Mouse (Mus musculus) ES-E14 (cell line): Measurements from ENCODE around the gene Ofd1. TPM values are rescaled to one million over a fixed set of nuclear protein-coding genes. Genes with fewer than 3 reads are reported as not detected.

ENCODE experiments used
- DNase-seq: peaks from one replicate; pipeline ENCODE4 v3.0.0-alpha.2; 2013; ENCODE audit warnings: low read depth, low spot score
- H3K27ac ChIP-seq: 2 replicates; pipeline ENCODE4 v1.5.1; 2012; ENCODE audit warnings: low read depth, mild to moderate bottlenecking, low read length, moderate library complexity, mixed read lengths; ENCODE audit not compliant: poor library complexity, insufficient read depth, severe bottlenecking
- H3K36me3 ChIP-seq: 2 replicates; pipeline ENCODE4 v1.6.1; 2012; ENCODE audit warnings: mild to moderate bottlenecking, low read length, moderate library complexity, mixed read lengths; ENCODE audit not compliant: control insufficient read depth, poor library complexity, insufficient read depth, severe bottlenecking
- H3K4me1 ChIP-seq, 2 experiments: fragments of 150-350 bp in 1 of 2; sonication (generic) in 1 of 2; 2 replicates each; pipeline ENCODE4 v1.6.1; 2012; ENCODE audit warnings: low read length in 2 of 2, mild to moderate bottlenecking in 1 of 2, mixed read lengths in 1 of 2; ENCODE audit not compliant: control insufficient read depth in 2 of 2, insufficient read depth in 2 of 2, poor library complexity in 1 of 2
- H3K4me3 ChIP-seq, 2 experiments: fragments of 150-350 bp in 1 of 2; sonication (generic) in 1 of 2; 2 replicates each; pipeline ENCODE4 v1.5.1; 2012; ENCODE audit warnings: low read length in 2 of 2, low read depth in 1 of 2, mild to moderate bottlenecking in 1 of 2, mixed read lengths in 1 of 2; ENCODE audit not compliant: insufficient read depth in 1 of 2, poor library complexity in 1 of 2, severe bottlenecking in 1 of 2
- H3K9ac ChIP-seq: 2 replicates; pipeline ENCODE4 v1.6.1; 2012; ENCODE audit warnings: low read depth, mild to moderate bottlenecking, low read length, mixed read lengths; ENCODE audit not compliant: poor library complexity, insufficient read depth, severe bottlenecking
- H3K9me3 ChIP-seq: fragments of 150-350 bp; sonication (generic); 2 replicates; pipeline ENCODE4 v1.6.1; 2012; ENCODE audit warnings: low read depth, mild to moderate bottlenecking, low read length; ENCODE audit not compliant: control insufficient read depth, insufficient read depth
- CHD2 ChIP-seq: IDR thresholded peaks from 2 replicates; pipeline ENCODE4 v1.6.1; 2014; ENCODE audit warnings: mild to moderate bottlenecking, low read depth, low read length, inconsistent platforms
- HCFC1 ChIP-seq: IDR thresholded peaks from 2 replicates; pipeline ENCODE4 v1.6.1; 2012; ENCODE audit warnings: low read length, inconsistent platforms, borderline replicate concordance; ENCODE audit not compliant: insufficient read depth
- MAFK ChIP-seq: IDR thresholded peaks from 2 replicates; pipeline ENCODE4 v1.6.1; 2014; ENCODE audit warnings: mild to moderate bottlenecking, low read depth, low read length, inconsistent platforms; ENCODE audit not compliant: insufficient read depth
- ZC3H11A ChIP-seq: IDR thresholded peaks from 2 replicates; pipeline ENCODE4 v1.6.1; 2012; ENCODE audit warnings: low read depth, mild to moderate bottlenecking, inconsistent platforms, low read length, borderline replicate concordance
- ZNF384 ChIP-seq: IDR thresholded peaks from 2 replicates; pipeline ENCODE4 v1.6.1; 2012; ENCODE audit warnings: low read depth, low read length, inconsistent platforms
- in situ Hi-C, 2 experiments: fragments of 600-800 bp; cut with MboI; formaldehyde crosslinking; loops; one replicate each; pipeline ENCODE4 v1.15.1; 2025; ENCODE audit warnings: low sequenced_read_pairs in 2 of 2, inconsistent platforms in 1 of 2; ENCODE audit not compliant: unreplicated experiment in 2 of 2
- total RNA-seq: library from RNA; depleted of rRNA; stranded (reverse); fragments of 300-350 nt; gene quantifications from 2 replicates; pipeline ENCODE4 v1.2.3, GENCODE M21; 2012; rRNA removed

Gene Ofd1
- total RNA-seq, 1 experiment, result 10.7 TPM

DNA sequence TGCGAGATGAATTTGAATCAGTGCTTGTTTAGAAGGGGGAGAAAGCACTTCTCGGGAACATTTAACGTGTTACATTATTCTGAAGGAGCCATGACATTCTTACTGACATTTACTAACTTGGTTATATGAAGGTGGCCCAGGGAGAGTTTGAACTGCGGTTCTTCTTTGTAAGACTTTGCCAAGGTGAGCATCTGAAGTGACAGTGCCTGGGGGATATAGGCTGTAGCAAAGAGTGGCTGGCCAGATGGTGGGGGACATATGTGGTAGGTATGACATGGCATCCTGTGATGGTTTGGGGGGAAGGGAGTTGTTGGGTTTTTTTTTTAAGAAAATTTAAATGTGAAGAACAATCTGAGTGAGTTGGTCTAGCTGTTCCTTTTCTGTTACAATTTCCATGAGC is 91.9 kb downstream of the Ofd1 start:
- Histone ChIP-seq H3K4me1 (no peaks in the 10 kb centered on the region), H3K4me3 (no peak overlapping the region), H3K36me3 (no peaks in the 10 kb centered on the region), H3K9me3 (no peaks in the 10 kb centered on the region), H3K27ac (no peak overlapping the region), H3K9ac (no peak overlapping the region)
- no peak for DNase-seq
- TF ChIP-seq MAFK, result no peak
- in situ Hi-C loops, result no loop called here

DNA sequence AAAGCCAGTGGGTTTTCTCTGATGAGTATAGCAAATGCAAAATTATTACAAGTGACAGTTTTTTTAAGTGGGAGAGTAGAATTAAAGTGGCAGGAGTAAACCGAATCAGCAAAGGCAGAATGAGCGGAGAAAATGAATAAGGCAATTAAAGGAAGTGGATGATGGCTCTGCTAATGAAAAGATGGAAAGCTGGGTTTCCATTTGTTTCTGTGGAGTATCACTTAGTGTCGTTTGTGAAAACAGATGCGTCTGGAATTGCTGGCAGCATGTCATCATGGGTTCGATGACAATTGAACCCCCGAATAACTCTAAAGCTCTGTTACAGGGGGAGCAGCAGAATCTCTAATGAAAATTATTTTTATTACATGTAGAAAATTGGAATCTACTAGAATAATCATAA is 92.4 kb downstream of the Ofd1 start:
- no peak for DNase-seq
- Histone ChIP-seq H3K27ac (no peak overlapping the region), H3K4me3 (no peak overlapping the region), H3K4me1 (no peaks in the 10 kb centered on the region), H3K9ac (no peak overlapping the region), H3K36me3 (no peaks in the 10 kb centered on the region), H3K9me3 (no peaks in the 10 kb centered on the region)
- TF ChIP-seq ZC3H11A (no peak), HCFC1 (no peak), MAFK (no peak), ZNF384 (no peak), CHD2 (no peak)
- in situ Hi-C loops, result no loop called here

DNA sequence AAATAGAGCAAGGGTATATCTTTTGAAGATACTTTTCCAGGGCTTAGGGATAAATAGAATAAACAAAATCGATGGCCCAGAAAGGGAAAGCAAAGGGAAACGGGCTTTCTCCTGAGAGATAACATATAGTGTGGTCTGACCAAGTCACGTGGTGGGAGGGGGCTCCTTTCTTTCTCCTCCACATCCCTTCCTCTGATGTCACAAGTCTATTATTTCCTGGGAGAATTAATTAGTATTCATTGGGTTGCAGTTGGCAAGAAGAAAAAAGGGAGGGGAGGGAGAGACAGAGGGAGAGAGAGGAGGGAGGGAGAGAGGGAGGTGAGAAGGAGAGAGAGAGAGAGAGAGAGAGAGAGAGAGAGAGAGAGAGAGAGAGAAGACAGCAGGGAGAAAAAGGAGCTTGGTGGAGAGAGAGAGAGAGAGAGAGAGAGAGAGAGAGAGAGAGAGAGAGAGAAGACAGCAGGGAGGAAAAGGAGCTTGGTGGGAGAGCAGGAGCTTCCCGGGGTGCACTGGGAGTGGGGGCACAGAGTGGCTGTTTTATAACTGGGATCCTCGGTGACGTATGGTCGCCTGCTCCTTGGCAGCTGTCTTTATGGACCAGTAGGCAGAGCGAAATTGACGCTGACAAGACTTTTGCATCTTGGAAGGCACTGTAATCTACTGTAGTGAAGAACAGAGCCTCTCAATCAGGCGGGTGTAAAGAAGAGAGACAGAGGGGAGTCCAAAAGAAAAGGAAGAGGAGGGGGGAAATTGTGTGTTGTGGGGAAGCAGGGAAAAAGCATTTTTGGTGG is 96.1 kb downstream of the Ofd1 start:
- no peak for TF ChIP-seq HCFC1
- no peak for TF ChIP-seq ZNF384
- TF ChIP-seq ZC3H11A, result no peak
- no peak for TF ChIP-seq CHD2
- no peak for TF ChIP-seq MAFK
- no peaks in the 10 kb centered on the region for H3K9me3 ChIP-seq
- no peaks in the 10 kb centered on the region for H3K36me3 ChIP-seq
- no peak overlapping the region for H3K4me3 ChIP-seq
- no peak for DNase-seq
- no peaks in the 10 kb centered on the region for H3K4me1 ChIP-seq
- in situ Hi-C loops, result no loop called here
- H3K27ac ChIP-seq, result no peak overlapping the region
- no peak overlapping the region for H3K9ac ChIP-seq

DNA sequence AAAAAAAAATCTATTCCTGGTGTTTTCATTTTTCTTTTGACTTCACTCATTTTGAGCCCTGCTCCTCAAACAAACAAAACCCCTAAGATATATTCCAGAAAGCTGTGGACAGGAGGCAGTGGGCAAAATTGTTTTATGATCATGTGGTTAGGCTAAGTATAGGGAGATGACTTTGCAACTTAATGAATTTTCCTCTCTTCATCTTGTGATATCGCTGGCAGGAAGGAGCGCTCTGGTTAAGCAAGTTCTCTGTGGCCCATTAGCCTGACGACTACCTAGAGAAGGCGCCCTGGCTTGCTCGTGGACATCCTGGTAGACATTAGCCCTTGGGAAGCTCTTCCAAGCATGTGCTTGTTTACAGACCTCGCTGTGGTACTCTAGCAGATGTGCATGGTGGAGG is 98.7 kb downstream of the Ofd1 start:
- H3K9ac ChIP-seq, result no peak overlapping the region
- DNase-seq, result no peak
- no peaks in the 10 kb centered on the region for H3K9me3 ChIP-seq
- H3K4me1 ChIP-seq, result no peaks in the 10 kb centered on the region
- no peaks in the 10 kb centered on the region for H3K36me3 ChIP-seq
- H3K4me3 ChIP-seq, result no peak overlapping the region
- in situ Hi-C loops, result no loop called here
- TF ChIP-seq CHD2 (no peak), HCFC1 (no peak), ZNF384 (no peak), MAFK (no peak), ZC3H11A (no peak)
- H3K27ac ChIP-seq, result no peak overlapping the region

Other genes with a start within 250 kb of the Ofd1 start
- gene Gpm6b, start 201.8 kb downstream of the Ofd1 start, total RNA-seq, result 1.0 and 1.4 TPM in 2 replicates
- 5.0 and 13.3 TPM in 2 replicates for gene Trappc2, start 130 bp downstream of the Ofd1 start, total RNA-seq
- 16.5 and 30.0 TPM in 2 replicates for gene Rab9, start 39.2 kb upstream of the Ofd1 start, total RNA-seq
- gene Tceanc, start 77.9 kb upstream of the Ofd1 start, total RNA-seq, result 3.2 and 4.0 TPM in 2 replicates
- gene Egfl6, start 145.0 kb upstream of the Ofd1 start, total RNA-seq, result 0.79 and 1.6 TPM in 2 replicates